Mouse (Mus musculus): ENCODE results near the gene Phc2.

- TF ChIP-seq ZNF384 (IDR thresholded peaks at IDR 0.05; ENCODE audit: low read depth, low read length), result no peak
- no peak for TF ChIP-seq MXI1 (IDR thresholded peaks at IDR 0.05; ENCODE audit: low read depth, low read length)
- TF ChIP-seq CTCF (IDR thresholded peaks at IDR 0.05 in 2 of 3, conservative IDR thresholded peaks at IDR 0.05 in 1 of 3; ENCODE audit: control insufficient read depth in 1 of 3, insufficient read depth in 1 of 3, low read depth in 2 of 3, low read length in 3 of 3, poor library complexity in 1 of 3, severe bottlenecking in 1 of 3), result no peak
- TF ChIP-seq GABPA (IDR thresholded peaks at IDR 0.05; ENCODE audit: low read depth, low read length), result no peak
- TF ChIP-seq BHLHE40 (IDR thresholded peaks at IDR 0.05; ENCODE audit: borderline replicate concordance, low read depth, low read length), result no peak
- TF ChIP-seq E2F4 (IDR thresholded peaks at IDR 0.05; ENCODE audit: borderline replicate concordance, low read depth, low read length), result no peak
- TF ChIP-seq POLR2A (IDR thresholded peaks at IDR 0.05; ENCODE audit: control insufficient read depth in 1 of 2, insufficient read depth in 1 of 2, low read depth in 1 of 2, low read length in 2 of 2, poor library complexity in 1 of 2), result no peak
- TF ChIP-seq ETS1 (IDR thresholded peaks at IDR 0.05; ENCODE audit: low read depth, low read length), result no peak
- TF ChIP-seq NRF1 (IDR thresholded peaks at IDR 0.05; ENCODE audit: insufficient read depth, low read depth, low read length, poor library complexity, severe bottlenecking), result no peak
- no peak for TF ChIP-seq NELFE (IDR thresholded peaks at IDR 0.05; ENCODE audit: low read depth, low read length)
- no peak for TF ChIP-seq MAFK (IDR thresholded peaks at IDR 0.05; ENCODE audit: borderline replicate concordance, low read depth, low read length)
- no peak for TF ChIP-seq ELF1 (IDR thresholded peaks at IDR 0.05; ENCODE audit: low read depth, low read length)
- no peak for TF ChIP-seq MEF2A (IDR thresholded peaks at IDR 0.05; ENCODE audit: extremely low read depth, insufficient replicate concordance, low read depth, low read length, poor library complexity, severe bottlenecking)
- TF ChIP-seq GATA1 (IDR thresholded peaks at IDR 0.05; ENCODE audit: low read depth, low read length), result no peak
Observed at GRCm38 (mm10) chr4:128635894-128636585, 18.5 kb upstream of the Phc2 start.

All from MEL (cell line).